Mouse (Mus musculus) neutrophil, adult 5-6 weeks (primary cell): ENCODE results near the gene Cep78. TPM values are rescaled to one million over a fixed set of nuclear protein-coding genes. Genes with fewer than 3 reads are reported as not detected.

Source experiments
- ATAC-seq: fragments of 151-379, 151-347 bp; 2 replicates; pipeline ENCODE4 v1.8.0; 2017; ENCODE audit warnings: mild to moderate bottlenecking, moderate TSS enrichment; ENCODE audit not compliant: insufficient number of reproducible peaks, poor library complexity, low FRiP score, severe bottlenecking; ENCODE audit errors: extremely low read depth
- total RNA-seq: library from RNA; stranded (forward); fragments of 200-1000 nt; gene quantifications from 2 replicates; pipeline ENCODE4 v1.2.3, GENCODE M21; 2017

Gene Cep78
- total RNA-seq, 1 experiment from 2014 or later, result 5.5 TPM

- no peak for ATAC-seq
Observed at GRCm38 (mm10) chr19:15923426-15923825, 61.4 kb downstream of the Cep78 start.

- no peak for ATAC-seq
Observed at GRCm38 (mm10) chr19:15919336-15919735, 65.5 kb downstream of the Cep78 start.

GRCm38 (mm10) chr19:15918111-15918510, 66.7 kb downstream of the Cep78 start:
- ATAC-seq, result no peak

- no peak for ATAC-seq
Observed at GRCm38 (mm10) chr19:15913249-15913997, 71.4 kb downstream of the Cep78 start.

GRCm38 (mm10) chr19:15911441-15911840, 73.3 kb downstream of the Cep78 start:
- no peak for ATAC-seq

- no peak for ATAC-seq
Observed at GRCm38 (mm10) chr19:15910987-15911386, 73.8 kb downstream of the Cep78 start.

- no peak for ATAC-seq
Observed at GRCm38 (mm10) chr19:15910488-15910887, 74.3 kb downstream of the Cep78 start.

GRCm38 (mm10) chr19:15908016-15908415, 76.8 kb downstream of the Cep78 start:
- no peak for ATAC-seq

Other genes starting within 250 kb of the Cep78 start
- gene Psat1, start 37.7 kb downstream of the Cep78 start, total RNA-seq, result 3.5 and 4.8 TPM in 2 replicates
- gene Gnaq, start 147.8 kb upstream of the Cep78 start, total RNA-seq, result 40.2 and 46.7 TPM in 2 replicates